Mouse (Mus musculus): ENCODE results near the gene Cxcl14. TPM values are rescaled to one million over a fixed set of nuclear protein-coding genes. Genes with fewer than 3 reads are reported as not detected.
A peak's percentile ranks its signal among the peaks of the same experiment; 100 is the strongest.

Gene Cxcl14
- polyA plus RNA-seq, 1 experiment from 2014 or later, result 0.12 TPM

GRCm38 (mm10) chr13:56266435-56266834 lies 29.9 kb downstream of the Cxcl14 start:
- Histone ChIP-seq H3K27ac (ENCODE audit: low read depth) (no peak overlapping the region), H3K4me2 (ENCODE audit: low read depth, low read length) (no peak overlapping the region), H3K9ac (replicated peaks) (no peak overlapping the region), H3K4me3 (ENCODE audit: low read depth, low read length) (no peak overlapping the region), H3K9me3 (ENCODE audit: low read length) (no peaks in the 10 kb centered on the region), H3K36me3 (replicated peaks; ENCODE audit: insufficient read depth, low read length) (no peaks in the 10 kb centered on the region), H3K4me1 (ENCODE audit: insufficient read depth) (no peaks in the 10 kb centered on the region), H3K27me3 (ENCODE audit: insufficient read depth, low read length) (peaks cover 15% of the 10 kb centered on the region; the same call in 1 of the 2 replicates)
- 34% methylated on average over 8 of the region's 8 CpGs for WGBS (ENCODE audit: insufficient replicate concordance)
- DNase-seq (no peak), ATAC-seq (no peak)
- TF ChIP-seq EP300 (IDR thresholded peaks at IDR 0.05; ENCODE audit: low read depth), result no peak
- TF ChIP-seq CTCF (IDR thresholded peaks at IDR 0.05; ENCODE audit: low read depth), result peak; percentile 62

GRCm38 (mm10) chr13:56265661-56266060 lies 30.7 kb downstream of the Cxcl14 start:
- Histone ChIP-seq H3K4me2 (ENCODE audit: low read depth, low read length) (no peak overlapping the region), H3K4me1 (ENCODE audit: insufficient read depth) (no peaks in the 10 kb centered on the region), H3K27ac (ENCODE audit: low read depth) (no peak overlapping the region), H3K9ac (replicated peaks) (no peak overlapping the region), H3K27me3 (ENCODE audit: insufficient read depth, low read length) (peaks cover 23% of the 10 kb centered on the region), H3K4me3 (ENCODE audit: low read depth, low read length) (no peak overlapping the region), H3K36me3 (replicated peaks; ENCODE audit: insufficient read depth, low read length) (no peaks in the 10 kb centered on the region), H3K9me3 (ENCODE audit: low read length) (no peaks in the 10 kb centered on the region)
- no peak for ATAC-seq
- 45% methylated on average over 5 of the region's 5 CpGs for WGBS (ENCODE audit: insufficient replicate concordance)
- no peak for TF ChIP-seq EP300 (IDR thresholded peaks at IDR 0.05; ENCODE audit: low read depth)
- no peak for TF ChIP-seq CTCF (IDR thresholded peaks at IDR 0.05; ENCODE audit: low read depth)
- DNase-seq, result no peak

GRCm38 (mm10) chr13:56262269-56262668 lies 34.1 kb downstream of the Cxcl14 start:
- ATAC-seq, result no peak
- H3K27ac ChIP-seq (ENCODE audit: low read depth), result no peak overlapping the region
- peaks cover 55% of the 10 kb centered on the region for H3K27me3 ChIP-seq (ENCODE audit: insufficient read depth, low read length)
- no peak overlapping the region for H3K9ac ChIP-seq (replicated peaks)
- DNase-seq, result no peak
- 28% methylated on average over 4 of the region's 4 CpGs for WGBS (ENCODE audit: insufficient replicate concordance)
- no peak overlapping the region for H3K4me2 ChIP-seq (ENCODE audit: low read depth, low read length)
- H3K9me3 ChIP-seq (ENCODE audit: low read length), result no peaks in the 10 kb centered on the region
- no peaks in the 10 kb centered on the region for H3K36me3 ChIP-seq (replicated peaks; ENCODE audit: insufficient read depth, low read length)
- H3K4me3 ChIP-seq (ENCODE audit: low read depth, low read length), result no peak overlapping the region
- TF ChIP-seq CTCF (IDR thresholded peaks at IDR 0.05; ENCODE audit: low read depth) (no peak), EP300 (IDR thresholded peaks at IDR 0.05; ENCODE audit: low read depth) (no peak)
- H3K4me1 ChIP-seq (ENCODE audit: insufficient read depth), result no peaks in the 10 kb centered on the region

- DNase-seq (no peak), ATAC-seq (no peak)
- Histone ChIP-seq H3K9me3 (ENCODE audit: low read length) (no peaks in the 10 kb centered on the region), H3K27me3 (ENCODE audit: insufficient read depth, low read length) (peaks cover 70% of the 10 kb centered on the region), H3K4me2 (ENCODE audit: low read depth, low read length) (no peak overlapping the region), H3K9ac (replicated peaks) (no peak overlapping the region), H3K36me3 (replicated peaks; ENCODE audit: insufficient read depth, low read length) (no peaks in the 10 kb centered on the region), H3K27ac (ENCODE audit: low read depth) (no peak overlapping the region), H3K4me1 (ENCODE audit: insufficient read depth) (no peaks in the 10 kb centered on the region), H3K4me3 (ENCODE audit: low read depth, low read length) (no peak overlapping the region)
- WGBS (ENCODE audit: insufficient replicate concordance), result 6% methylated on average over 17 of the region's 17 CpGs
- TF ChIP-seq CTCF (IDR thresholded peaks at IDR 0.05; ENCODE audit: low read depth) (no peak), EP300 (IDR thresholded peaks at IDR 0.05; ENCODE audit: low read depth) (no peak)
These were observed 36.0 kb downstream of the Cxcl14 start for GRCm38 (mm10) chr13:56260344-56260780.

GRCm38 (mm10) chr13:56259926-56260250 lies 36.5 kb downstream of the Cxcl14 start:
- Histone ChIP-seq H3K27me3 (ENCODE audit: insufficient read depth, low read length) (peaks cover 72% of the 10 kb centered on the region), H3K4me1 (ENCODE audit: insufficient read depth) (no peaks in the 10 kb centered on the region), H3K27ac (ENCODE audit: low read depth) (no peak overlapping the region), H3K9me3 (ENCODE audit: low read length) (no peaks in the 10 kb centered on the region), H3K9ac (replicated peaks) (no peak overlapping the region), H3K4me3 (ENCODE audit: low read depth, low read length) (no peak overlapping the region), H3K36me3 (replicated peaks; ENCODE audit: insufficient read depth, low read length) (no peaks in the 10 kb centered on the region), H3K4me2 (ENCODE audit: low read depth, low read length) (no peak overlapping the region)
- TF ChIP-seq EP300 (IDR thresholded peaks at IDR 0.05; ENCODE audit: low read depth) (no peak), CTCF (IDR thresholded peaks at IDR 0.05; ENCODE audit: low read depth) (no peak)
- WGBS (ENCODE audit: insufficient replicate concordance), result 5% methylated on average over 5 of the region's 5 CpGs
- no peak for DNase-seq
- no peak for ATAC-seq

- Histone ChIP-seq H3K27ac (ENCODE audit: low read depth) (no peak overlapping the region), H3K4me1 (ENCODE audit: insufficient read depth) (no peaks in the 10 kb centered on the region), H3K9ac (replicated peaks) (no peak overlapping the region), H3K4me2 (ENCODE audit: low read depth, low read length) (no peak overlapping the region), H3K9me3 (ENCODE audit: low read length) (no peaks in the 10 kb centered on the region), H3K36me3 (replicated peaks; ENCODE audit: insufficient read depth, low read length) (no peaks in the 10 kb centered on the region), H3K27me3 (ENCODE audit: insufficient read depth, low read length) (peaks cover 77% of the 10 kb centered on the region), H3K4me3 (ENCODE audit: low read depth, low read length) (no peak overlapping the region)
- no peak for DNase-seq
- 2% methylated on average over 55 of the region's 55 CpGs for WGBS (ENCODE audit: insufficient replicate concordance)
- no peak for ATAC-seq
- no peak for TF ChIP-seq EP300 (IDR thresholded peaks at IDR 0.05; ENCODE audit: low read depth)
These were observed 37.1 kb downstream of the Cxcl14 start for GRCm38 (mm10) chr13:56259021-56259925.
